Mouse (Mus musculus): ENCODE data around the gene Ddo. TPM values are rescaled to one million over a fixed set of nuclear protein-coding genes. Genes with fewer than 3 reads are reported as not detected.

Ddo gene
- 0.18 and 0.37 TPM in 2 replicates for polyA plus RNA-seq (2016; fragmentation: Nextera tagmentation; extraction: Ambion mirVana)

DNA sequence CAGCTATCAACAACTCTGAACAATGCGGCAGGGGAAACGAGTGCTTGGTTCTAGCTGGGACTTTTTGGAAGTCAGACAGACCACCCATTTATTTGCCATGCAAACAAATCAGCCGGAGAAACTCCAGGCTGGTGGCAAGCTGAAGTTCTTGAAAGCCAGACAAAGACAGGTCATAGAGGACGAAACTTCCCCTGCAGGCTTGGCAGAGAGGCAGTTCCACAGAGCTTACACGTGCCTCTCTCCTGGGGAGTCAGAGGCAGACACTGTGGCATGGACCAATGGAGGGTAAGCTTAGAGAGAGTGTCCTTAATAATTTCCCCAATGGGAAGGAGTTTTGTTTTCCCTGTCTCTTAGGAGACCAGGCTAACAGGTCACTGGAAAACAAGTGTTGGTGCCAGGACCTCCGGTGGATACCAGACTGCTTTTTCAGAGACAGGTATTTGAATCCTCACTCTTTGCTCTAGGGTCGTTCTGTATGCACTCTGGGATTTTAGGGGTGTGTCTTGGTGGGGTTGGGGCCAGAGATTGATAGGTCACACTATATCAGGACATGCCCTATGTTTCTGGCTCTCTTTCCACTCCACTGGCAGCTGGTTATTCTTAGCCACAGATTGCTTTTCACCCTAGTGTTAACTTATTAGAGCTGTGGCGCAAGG is at the start of gene Ddo:
Ddo (plus strand) TSS at position 356 of the 656 bp plus-strand sequence.
- 77% methylated on average over 8 of the region's 8 CpGs for WGBS
- H3K4me3 ChIP-seq, result no peak within 1 kb of the TSS
- no peaks in the 10 kb centered on the region for H3K27me3 ChIP-seq
- H3K9ac ChIP-seq (replicated peaks), result no peak within 1 kb of the TSS
- no peak within 1 kb of the TSS for H3K27ac ChIP-seq (replicated peaks)
- H3K4me2 ChIP-seq (replicated peaks), result no peak within 1 kb of the TSS
- H3K36me3 ChIP-seq, result no peaks in the 10 kb centered on the region
- no peaks in the 10 kb centered on the region; the same call in 1 of the 2 replicates for H3K4me1 ChIP-seq
- peaks cover 6% of the 10 kb centered on the region; the same call in 1 of the 2 replicates for H3K9me3 ChIP-seq
- no peak for ATAC-seq (ENCODE audit: low FRiP score, low read depth)

DNA sequence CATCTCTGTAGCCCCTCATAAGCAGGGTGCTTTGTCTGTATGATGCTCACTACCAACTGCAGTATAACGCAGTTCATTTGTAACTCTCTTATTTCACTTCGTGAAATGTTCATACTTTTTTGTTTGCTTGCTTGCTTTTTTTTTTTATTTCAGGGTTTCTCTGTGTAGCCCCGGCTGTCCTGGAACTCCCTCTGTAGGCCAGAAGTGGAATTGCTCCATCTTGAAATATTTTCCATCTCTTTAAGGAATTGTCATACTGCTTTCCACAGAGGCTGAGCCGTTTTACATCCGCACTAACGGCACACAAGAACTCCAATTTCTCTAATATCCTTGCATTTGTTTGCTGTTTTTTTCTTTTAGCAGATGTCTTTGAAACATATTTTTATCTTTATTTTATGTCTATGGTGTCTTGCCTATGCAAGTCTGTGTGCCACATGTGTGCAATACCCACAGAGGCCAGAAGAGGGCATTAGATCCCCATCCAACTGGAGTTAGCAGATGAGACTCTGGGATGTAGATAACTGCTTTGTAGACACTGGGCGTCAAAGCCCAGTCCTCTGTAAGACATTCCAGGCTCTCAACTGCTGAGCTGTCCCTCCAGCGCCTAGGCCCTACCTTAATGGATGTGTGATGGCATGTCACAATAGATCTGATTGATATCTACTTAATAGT is 46.1 kb upstream of the Ddo start:
- WGBS, result 79% methylated on average over 8 of the region's 8 CpGs

DNA sequence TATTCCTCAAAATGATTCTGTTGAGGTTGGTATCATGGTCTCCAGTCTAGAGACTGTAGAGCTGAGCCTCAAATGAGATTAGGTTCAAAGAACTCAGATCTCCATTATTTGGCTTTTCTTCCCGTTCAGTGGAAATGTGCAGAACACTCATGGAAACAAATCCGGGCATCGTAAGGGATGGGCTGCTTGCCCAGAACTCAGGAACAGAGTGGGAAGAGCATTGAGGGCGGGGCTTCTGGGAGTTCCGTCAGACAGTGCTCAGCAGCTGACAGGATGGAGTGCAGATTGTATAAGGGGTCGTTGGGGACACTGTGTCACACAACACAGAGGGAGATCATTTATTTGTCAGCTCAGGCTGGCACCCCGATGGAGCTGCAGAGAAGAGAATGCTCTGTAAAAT is 37.6 kb upstream of the Ddo start:
- Histone ChIP-seq H3K9me3 (no peaks in the 10 kb centered on the region), H3K9ac (replicated peaks) (no peak overlapping the region), H3K4me2 (replicated peaks) (no peak overlapping the region), H3K27ac (replicated peaks) (no peak overlapping the region), H3K36me3 (no peaks in the 10 kb centered on the region), H3K27me3 (no peaks in the 10 kb centered on the region), H3K4me3 (no peak overlapping the region), H3K4me1 (no peaks in the 10 kb centered on the region)
- no peak for ATAC-seq (ENCODE audit: low FRiP score, low read depth)
- WGBS, result 74% methylated on average over 7 of the region's 7 CpGs

More for the DNA sequence above, 46.1 kb upstream of the Ddo start:
- Histone ChIP-seq H3K27ac (replicated peaks) (no peak overlapping the region), H3K36me3 (no peaks in the 10 kb centered on the region), H3K9ac (replicated peaks) (no peak overlapping the region), H3K27me3 (no peaks in the 10 kb centered on the region), H3K4me2 (replicated peaks) (no peak overlapping the region), H3K4me3 (no peak overlapping the region), H3K4me1 (no peaks in the 10 kb centered on the region), H3K9me3 (no peaks in the 10 kb centered on the region)
- no peak for ATAC-seq (ENCODE audit: low FRiP score, low read depth)

DNA sequence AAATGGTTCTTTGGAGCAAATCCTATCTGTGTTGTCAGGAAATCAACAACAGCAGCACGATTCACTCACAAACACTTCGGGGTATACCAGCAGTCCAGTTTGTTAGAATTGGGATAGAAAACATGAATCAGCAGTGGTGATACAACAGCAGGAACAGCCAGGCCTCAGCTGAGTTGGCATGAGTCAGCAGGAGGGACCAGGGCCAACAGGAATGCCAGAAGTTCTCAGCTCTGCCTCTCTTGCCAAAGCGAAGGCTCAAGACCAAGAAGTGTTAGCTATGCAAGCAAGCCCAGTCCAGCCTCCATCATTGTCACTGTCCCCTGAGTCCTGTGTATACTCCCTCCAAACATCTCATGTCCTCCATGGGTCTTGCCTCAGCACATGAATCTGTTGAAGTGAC is 32.6 kb upstream of the Ddo start:
- no peaks in the 10 kb centered on the region for H3K36me3 ChIP-seq
- H3K27me3 ChIP-seq, result no peaks in the 10 kb centered on the region
- 89% methylated on average over 3 of the region's 3 CpGs for WGBS
- H3K9ac ChIP-seq (replicated peaks), result no peak overlapping the region
- H3K4me2 ChIP-seq (replicated peaks), result no peak overlapping the region
- no peak overlapping the region for H3K27ac ChIP-seq (replicated peaks)
- no peak for ATAC-seq (ENCODE audit: low FRiP score, low read depth)
- no peaks in the 10 kb centered on the region for H3K4me1 ChIP-seq
- no peak overlapping the region for H3K4me3 ChIP-seq
- H3K9me3 ChIP-seq, result no peaks in the 10 kb centered on the region

DNA sequence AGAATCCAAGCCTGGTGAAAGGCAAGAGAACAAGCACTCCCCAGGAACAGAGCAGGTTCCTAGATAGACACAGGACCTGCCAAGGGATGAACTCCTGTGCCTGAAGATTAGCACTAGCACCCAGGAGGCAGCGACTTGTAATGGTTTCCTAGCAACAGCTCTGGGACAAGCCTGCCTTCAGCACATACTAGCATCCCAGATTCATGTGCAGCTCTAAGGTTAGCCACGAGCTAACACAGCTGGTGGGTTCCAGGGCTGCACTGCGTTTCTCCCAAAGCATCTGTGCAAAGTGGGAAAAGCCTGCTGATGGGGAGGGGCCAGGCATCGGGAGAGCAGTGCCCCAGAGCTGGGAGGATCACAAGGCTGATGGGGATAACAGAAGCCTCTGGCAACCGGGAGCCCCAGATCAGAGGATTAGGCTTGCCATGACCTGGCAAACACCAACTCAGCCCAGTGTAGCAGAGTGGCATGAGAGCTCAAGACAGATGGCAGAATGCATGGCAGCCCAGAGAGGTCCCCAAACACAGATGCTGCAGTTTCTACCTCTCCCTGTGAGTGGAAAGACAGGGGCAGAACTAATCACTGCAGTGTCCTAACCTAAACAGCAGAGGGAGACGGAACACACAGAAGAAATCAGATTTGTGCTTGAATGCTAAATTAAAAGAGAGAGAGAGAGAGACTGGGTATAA is 25.0 kb upstream of the Ddo start:
- no peaks in the 10 kb centered on the region for H3K4me1 ChIP-seq
- H3K4me2 ChIP-seq (replicated peaks), result no peak overlapping the region
- H3K27ac ChIP-seq (replicated peaks), result no peak overlapping the region
- H3K27me3 ChIP-seq, result no peaks in the 10 kb centered on the region
- H3K36me3 ChIP-seq, result no peaks in the 10 kb centered on the region
- no peak overlapping the region for H3K9ac ChIP-seq (replicated peaks)
- H3K4me3 ChIP-seq, result no peak overlapping the region
- H3K9me3 ChIP-seq, result peaks cover 5% of the 10 kb centered on the region
- ATAC-seq (ENCODE audit: low FRiP score, low read depth), result 0 out of 2 replicates have a peak, but pooled peaks have one; percentile 34
- 52% methylated on average over 6 of the region's 6 CpGs for WGBS

DNA sequence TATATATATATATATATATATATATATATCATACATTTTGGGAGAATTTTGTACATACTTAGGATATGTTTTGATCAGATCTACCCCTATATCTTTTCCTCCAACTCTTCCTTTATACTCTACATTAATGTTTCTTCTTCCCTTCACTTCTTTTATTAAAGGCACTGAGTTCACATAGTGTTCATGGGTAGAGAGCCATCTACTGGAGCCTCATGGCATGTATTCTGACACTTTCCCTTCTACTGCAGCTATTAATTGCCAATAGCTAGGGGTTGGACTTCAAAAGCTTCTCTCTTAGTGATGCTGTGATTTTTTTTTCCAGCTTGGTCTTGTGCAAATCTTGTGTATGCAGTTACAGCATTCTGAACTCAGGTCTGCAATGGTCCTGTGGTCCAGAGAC is 11.8 kb upstream of the Ddo start:
- H3K36me3 ChIP-seq, result no peaks in the 10 kb centered on the region
- H3K4me2 ChIP-seq (replicated peaks), result no peak overlapping the region
- H3K4me3 ChIP-seq, result no peak overlapping the region
- ATAC-seq (ENCODE audit: low FRiP score, low read depth), result no peak
- no peaks in the 10 kb centered on the region for H3K4me1 ChIP-seq
- H3K27me3 ChIP-seq, result no peaks in the 10 kb centered on the region
- H3K9ac ChIP-seq (replicated peaks), result no peak overlapping the region
- H3K27ac ChIP-seq (replicated peaks), result no peak overlapping the region
- H3K9me3 ChIP-seq, result no peaks in the 10 kb centered on the region

DNA sequence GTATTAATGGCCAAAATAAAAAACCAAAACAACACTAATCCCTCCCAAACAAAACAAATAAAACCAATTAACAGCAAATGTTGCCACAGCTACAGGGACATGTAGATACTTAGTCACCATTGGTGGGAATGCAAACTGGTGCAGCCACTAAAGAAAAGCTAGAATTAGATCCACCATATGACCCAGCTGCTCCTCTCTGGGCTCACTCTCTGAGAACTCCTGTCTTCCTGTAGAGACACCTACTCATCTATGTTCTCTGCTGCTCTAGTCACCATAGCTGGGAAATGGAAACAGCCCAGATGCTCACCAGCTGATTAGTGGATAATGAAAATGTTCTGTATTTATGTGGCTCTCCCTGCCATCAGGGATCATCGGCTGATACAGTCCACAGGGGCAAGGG is 10.1 kb upstream of the Ddo start:
- Histone ChIP-seq H3K4me1 (no peaks in the 10 kb centered on the region), H3K27ac (replicated peaks) (no peak overlapping the region), H3K4me3 (no peak overlapping the region), H3K9ac (replicated peaks) (no peak overlapping the region), H3K27me3 (no peaks in the 10 kb centered on the region), H3K4me2 (replicated peaks) (no peak overlapping the region), H3K9me3 (no peaks in the 10 kb centered on the region), H3K36me3 (no peaks in the 10 kb centered on the region)
- ATAC-seq (ENCODE audit: low FRiP score, low read depth), result no peak
- 67% methylated on average over 1 of the region's 1 CpGs for WGBS

DNA sequence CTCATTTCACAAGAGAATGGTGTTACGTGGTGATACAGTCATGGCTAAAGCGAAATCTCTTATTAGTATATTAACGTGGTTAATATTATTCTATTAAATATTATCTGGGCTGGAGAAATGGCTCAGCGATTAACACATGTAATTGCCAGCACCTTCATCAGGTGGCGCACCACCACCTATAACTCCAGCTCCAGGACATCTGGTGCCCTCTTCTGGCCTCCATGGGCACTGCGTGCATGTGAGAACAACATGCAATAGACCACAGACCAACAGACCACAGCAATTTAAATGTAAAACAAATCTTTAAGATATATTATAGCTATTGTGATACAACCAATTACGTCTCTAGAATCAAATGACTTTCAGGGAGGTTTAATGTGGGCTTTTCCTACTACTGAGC is 671 bp upstream of the Ddo start:
- H3K4me1 ChIP-seq, result no peaks in the 10 kb centered on the region; the same call in 1 of the 2 replicates
- no peak overlapping the region for H3K4me2 ChIP-seq (replicated peaks)
- no peaks in the 10 kb centered on the region for H3K36me3 ChIP-seq
- H3K9ac ChIP-seq (replicated peaks), result no peak overlapping the region
- no peak for ATAC-seq (ENCODE audit: low FRiP score, low read depth)
- H3K4me3 ChIP-seq, result no peak overlapping the region
- H3K27ac ChIP-seq (replicated peaks), result no peak overlapping the region
- H3K9me3 ChIP-seq, result peaks cover 6% of the 10 kb centered on the region; the same call in 1 of the 2 replicates
- WGBS, result 77% methylated on average over 7 of the region's 7 CpGs
- no peaks in the 10 kb centered on the region for H3K27me3 ChIP-seq

DNA sequence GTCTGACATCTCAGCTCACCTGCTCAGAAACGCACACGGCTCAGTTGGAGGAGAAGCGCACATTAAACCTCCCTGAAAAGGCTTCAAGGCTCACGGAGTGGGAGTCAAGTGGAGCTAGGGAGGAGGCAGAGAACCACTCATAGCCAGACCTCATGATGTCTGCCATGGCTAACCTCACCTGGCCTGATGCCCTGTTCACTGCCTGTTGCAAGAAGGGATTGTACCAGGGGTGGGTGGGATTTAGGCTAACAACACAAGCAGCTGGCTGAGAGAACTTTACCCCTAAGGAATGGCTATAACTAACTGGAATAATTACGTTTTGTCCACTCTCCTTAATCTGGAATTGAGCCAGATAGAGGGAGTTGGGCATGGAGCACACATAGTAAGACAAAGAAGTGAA is 646 bp downstream of the Ddo start:
- Histone ChIP-seq H3K9me3 (peaks cover 6% of the 10 kb centered on the region; the same call in 1 of the 2 replicates), H3K9ac (replicated peaks) (no peak overlapping the region), H3K27ac (replicated peaks) (no peak overlapping the region), H3K4me2 (replicated peaks) (no peak overlapping the region), H3K27me3 (no peaks in the 10 kb centered on the region), H3K36me3 (no peaks in the 10 kb centered on the region), H3K4me3 (no peak overlapping the region), H3K4me1 (no peaks in the 10 kb centered on the region; the same call in 1 of the 2 replicates)
- 78% methylated on average over 5 of the region's 5 CpGs for WGBS
- no peak for ATAC-seq (ENCODE audit: low FRiP score, low read depth)

DNA sequence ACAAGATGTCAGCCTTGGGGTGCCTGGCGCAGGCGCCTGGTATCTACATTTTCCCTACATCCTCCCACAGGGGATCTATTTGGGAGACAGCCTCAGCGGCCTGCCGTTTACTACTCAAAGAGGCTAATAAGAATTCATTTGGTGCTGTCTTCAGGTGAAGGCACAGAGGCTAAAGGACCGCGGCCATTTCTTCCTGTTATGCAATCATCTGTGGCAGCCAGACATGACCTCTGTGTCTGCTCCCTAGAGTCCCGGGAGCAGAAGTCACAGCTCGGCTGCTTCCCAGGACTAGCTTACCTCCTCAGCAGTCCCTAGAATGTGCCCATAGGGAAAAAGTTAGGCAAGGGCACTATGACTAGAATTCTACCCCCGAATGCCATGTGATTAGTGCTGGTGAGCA is 1.1 kb downstream of the Ddo start:
- 82% methylated on average over 9 of the region's 9 CpGs for WGBS
- Histone ChIP-seq H3K4me1 (no peaks in the 10 kb centered on the region; the same call in 1 of the 2 replicates), H3K9ac (replicated peaks) (no peak overlapping the region), H3K27ac (replicated peaks) (no peak overlapping the region), H3K36me3 (no peaks in the 10 kb centered on the region), H3K27me3 (no peaks in the 10 kb centered on the region), H3K4me2 (replicated peaks) (no peak overlapping the region), H3K9me3 (peaks cover 6% of the 10 kb centered on the region; the same call in 1 of the 2 replicates), H3K4me3 (no peak overlapping the region)
- ATAC-seq (ENCODE audit: low FRiP score, low read depth), result no peak

DNA sequence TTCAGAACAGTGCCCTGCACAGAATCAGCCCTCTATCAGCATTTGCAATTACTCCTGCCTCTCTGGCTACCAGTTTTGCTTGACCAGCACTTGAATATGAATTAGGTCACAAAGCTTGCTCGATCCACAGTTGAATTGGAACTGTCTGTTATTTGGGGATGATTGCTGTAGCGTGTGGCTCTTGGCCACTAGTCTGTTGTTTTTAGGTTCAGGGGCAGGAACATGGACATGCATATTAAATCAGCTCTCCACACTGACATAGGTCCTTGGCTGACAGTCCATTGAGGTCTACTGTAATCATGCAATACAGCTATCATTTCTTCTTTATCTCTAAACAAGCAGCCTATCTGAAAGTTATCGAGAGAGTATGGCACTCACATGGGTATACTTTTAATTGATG is 2.3 kb downstream of the Ddo start:
- H3K27me3 ChIP-seq, result no peaks in the 10 kb centered on the region
- 76% methylated on average over 3 of the region's 3 CpGs for WGBS
- no peak overlapping the region for H3K4me2 ChIP-seq (replicated peaks)
- H3K36me3 ChIP-seq, result no peaks in the 10 kb centered on the region
- H3K4me3 ChIP-seq, result no peak overlapping the region
- H3K9me3 ChIP-seq, result peaks cover 6% of the 10 kb centered on the region; the same call in 1 of the 2 replicates
- no peak for ATAC-seq (ENCODE audit: low FRiP score, low read depth)
- no peaks in the 10 kb centered on the region; the same call in 1 of the 2 replicates for H3K4me1 ChIP-seq
- H3K9ac ChIP-seq (replicated peaks), result no peak overlapping the region
- no peak overlapping the region for H3K27ac ChIP-seq (replicated peaks)

DNA sequence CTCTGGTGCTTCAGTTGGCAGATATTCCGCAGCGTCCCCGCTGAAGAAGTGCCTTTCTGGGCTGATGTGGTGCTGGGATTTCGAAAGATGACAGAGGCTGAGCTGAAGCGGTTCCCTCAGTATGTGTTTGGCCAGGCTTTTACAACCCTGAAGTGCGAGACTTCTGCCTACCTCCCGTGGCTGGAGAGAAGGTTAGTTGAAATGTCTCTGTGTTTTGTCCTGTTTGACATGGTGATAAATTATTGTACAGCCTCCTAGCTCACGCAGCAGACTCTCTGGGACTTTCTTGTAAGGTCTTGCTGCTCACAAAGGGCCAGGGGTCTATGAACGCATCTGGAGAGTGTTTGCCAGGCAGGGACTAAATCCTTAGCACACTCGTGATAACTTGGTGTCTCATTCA is 7.5 kb downstream of the Ddo start:
- no peak for ATAC-seq (ENCODE audit: low FRiP score, low read depth)

More for the DNA sequence above, 7.5 kb downstream of the Ddo start:
- peaks cover 12% of the 10 kb centered on the region for H3K27me3 ChIP-seq
- WGBS, result 74% methylated on average over 10 of the region's 10 CpGs
- no peak overlapping the region for H3K4me2 ChIP-seq (replicated peaks)
- no peak overlapping the region for H3K27ac ChIP-seq (replicated peaks)
- peaks cover 14% of the 10 kb centered on the region for H3K4me1 ChIP-seq
- no peaks in the 10 kb centered on the region for H3K9me3 ChIP-seq
- H3K9ac ChIP-seq (replicated peaks), result no peak overlapping the region
- no peaks in the 10 kb centered on the region for H3K36me3 ChIP-seq
- H3K4me3 ChIP-seq, result no peak overlapping the region
